Mouse (Mus musculus) heart, adult 2 months (tissue): ENCODE results near the gene Zfp988.
"Not testable (repeated sequence)": the region's sequence is repeated elsewhere in the genome, so short reads cannot be mapped to it uniquely, and the experiment has no call there.

Experiments used
- CTCF ChIP-seq: fragments of 200-600 bp; IDR thresholded peaks from 2 replicates; pipeline ENCODE4 v1.8.1; 2022; ENCODE audit warnings: antibody characterized with exemption, mild to moderate bottlenecking, moderate library complexity
- POLR2A ChIP-seq: fragments of 200-500 bp; IDR thresholded peaks from 2 replicates; pipeline ENCODE4 v1.6.1; 2011; ENCODE audit warnings: mild to moderate bottlenecking, low read depth, low read length, control low read depth; ENCODE audit not compliant: insufficient read depth

DNA sequence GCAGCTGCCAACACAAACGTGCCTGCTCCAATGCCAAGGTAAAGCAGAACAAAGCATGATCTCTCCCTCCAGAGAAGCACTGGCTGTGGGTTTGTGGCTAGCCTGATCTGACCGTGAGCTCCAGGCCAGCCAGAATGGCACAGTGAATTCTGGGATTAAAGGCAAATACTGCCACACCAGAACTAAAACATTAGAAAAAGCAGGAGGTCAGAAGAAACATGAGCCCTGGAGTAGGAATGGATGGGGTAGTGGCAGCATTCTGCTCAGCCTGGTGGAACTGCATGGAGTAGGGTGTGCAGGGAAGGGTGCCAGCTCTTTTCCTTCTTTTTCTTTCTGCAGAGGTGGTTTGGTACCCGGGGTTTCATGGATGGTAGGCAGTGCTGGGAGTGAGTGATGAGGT, 42.4 kb downstream of the Zfp988 start:
- TF ChIP-seq POLR2A, CTCF: not testable (repeated sequence)
